Mouse (Mus musculus): ENCODE results near the gene Nampt.

Nampt gene

DNA sequence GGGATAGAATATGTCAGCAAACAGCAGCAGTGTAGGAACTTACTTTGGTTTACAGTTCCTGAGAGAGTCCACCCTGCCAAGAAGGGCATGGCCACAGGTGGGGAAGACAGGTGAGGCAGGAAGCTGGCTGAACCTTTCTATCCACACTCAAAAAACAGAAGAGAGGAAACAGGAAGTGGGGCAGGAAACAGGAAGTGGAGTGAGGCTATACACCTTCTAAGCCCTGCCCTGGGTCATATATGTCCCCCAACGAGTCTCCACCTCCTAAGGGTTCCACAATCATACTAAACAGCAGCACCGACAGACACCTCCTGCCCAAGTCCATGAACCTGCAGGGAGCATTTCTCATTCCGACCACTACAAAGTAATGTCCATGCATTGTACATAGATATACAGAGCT lies 81.7 kb downstream of the Nampt start:
- DNase-seq (ENCODE audit: low spot score), result no peak
